Mouse (Mus musculus) neutrophil, adult 5-6 weeks (primary cell): ENCODE measurements around the gene Plbd1. TPM values are rescaled to one million over a fixed set of nuclear protein-coding genes. Genes with fewer than 3 reads are reported as not detected.

Experiments
- ATAC-seq: fragments of 151-379, 151-347 bp; 2 replicates; pipeline ENCODE4 v1.8.0; 2017; ENCODE audit warnings: mild to moderate bottlenecking, moderate TSS enrichment; ENCODE audit not compliant: insufficient number of reproducible peaks, poor library complexity, low FRiP score, severe bottlenecking; ENCODE audit errors: extremely low read depth
- total RNA-seq: library from RNA; stranded (forward); fragments of 200-1000 nt; gene quantifications from 2 replicates; pipeline ENCODE4 v1.2.3, GENCODE M21; 2017

Plbd1 gene
- total RNA-seq, 1 experiment from 2014 or later = 276 TPM

- ATAC-seq = no peak
These were observed 67.2 kb downstream of the Plbd1 start for GRCm38 (mm10) chr6:136594541-136594940.

- ATAC-seq = no peak
These were observed 71.0 kb downstream of the Plbd1 start for GRCm38 (mm10) chr6:136590739-136591138.

GRCm38 (mm10) chr6:136566002-136566401 is 95.7 kb downstream of the Plbd1 start:
- ATAC-seq = no peak

Other genes starting within 250 kb of the Plbd1 start
- gene E330021D16Rik, start 246.4 kb downstream of the Plbd1 start, total RNA-seq = not detected in 2 replicates
- 194 and 211 TPM in 2 replicates for gene Atf7ip, start 155.8 kb downstream of the Plbd1 start, total RNA-seq
- 0.23 and 0.37 TPM in 2 replicates for gene Gucy2c, start 119.8 kb upstream of the Plbd1 start, total RNA-seq
- 22.1 and 23.3 TPM in 2 replicates for gene Hist4h4, start 142.5 kb upstream of the Plbd1 start, total RNA-seq
- 50.2 and 56.9 TPM in 2 replicates for gene H2afj, start 146.3 kb upstream of the Plbd1 start, total RNA-seq
- gene BC049715, start 165.7 kb upstream of the Plbd1 start, total RNA-seq = 4.2 and 6.3 TPM in 2 replicates
- 90.1 and 103 TPM in 2 replicates for gene Wbp11, start 166.3 kb upstream of the Plbd1 start, total RNA-seq
- gene Smco3, start 173.5 kb upstream of the Plbd1 start, total RNA-seq = 0.35 TPM in 1 of 2 replicates, not detected in the other
- 1.9 and 2.8 TPM in 2 replicates for gene Art4, start 195.8 kb upstream of the Plbd1 start, total RNA-seq
- gene Mgp, start 213.9 kb upstream of the Plbd1 start, total RNA-seq = not detected in 2 replicates